Mouse (Mus musculus) urinary bladder, postnatal 4 days (tissue): ENCODE data around the gene Usp10.

Experiments used
- DNase-seq, 2 experiments: peaks; one replicate each; pipeline ENCODE4 v3.0.0; 2021 to 2022; ENCODE audit warnings: low spot score in 2 of 2

Usp10 gene

DNA sequence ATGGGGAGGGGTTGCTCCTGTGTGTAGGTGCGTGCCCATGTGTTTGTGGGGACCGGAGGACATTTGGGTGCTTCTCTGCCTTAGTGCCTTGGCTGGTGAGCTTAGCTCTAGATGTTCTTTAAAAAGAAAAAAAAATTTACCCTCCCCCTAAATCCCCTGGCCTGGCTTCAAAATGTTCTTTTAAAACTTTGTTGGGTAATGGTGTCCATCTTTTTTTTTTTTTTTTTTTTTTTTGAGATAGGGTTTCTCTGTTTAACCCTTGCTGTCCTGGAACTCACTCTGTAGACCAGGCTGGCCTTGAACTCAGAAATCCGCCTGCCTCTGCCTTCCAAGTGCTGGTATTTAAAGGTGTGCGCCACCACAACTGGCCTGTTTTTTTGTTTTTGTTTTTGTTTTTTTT, 5.1 kb downstream of the Usp10 start:
- DNase-seq = no peak

DNA sequence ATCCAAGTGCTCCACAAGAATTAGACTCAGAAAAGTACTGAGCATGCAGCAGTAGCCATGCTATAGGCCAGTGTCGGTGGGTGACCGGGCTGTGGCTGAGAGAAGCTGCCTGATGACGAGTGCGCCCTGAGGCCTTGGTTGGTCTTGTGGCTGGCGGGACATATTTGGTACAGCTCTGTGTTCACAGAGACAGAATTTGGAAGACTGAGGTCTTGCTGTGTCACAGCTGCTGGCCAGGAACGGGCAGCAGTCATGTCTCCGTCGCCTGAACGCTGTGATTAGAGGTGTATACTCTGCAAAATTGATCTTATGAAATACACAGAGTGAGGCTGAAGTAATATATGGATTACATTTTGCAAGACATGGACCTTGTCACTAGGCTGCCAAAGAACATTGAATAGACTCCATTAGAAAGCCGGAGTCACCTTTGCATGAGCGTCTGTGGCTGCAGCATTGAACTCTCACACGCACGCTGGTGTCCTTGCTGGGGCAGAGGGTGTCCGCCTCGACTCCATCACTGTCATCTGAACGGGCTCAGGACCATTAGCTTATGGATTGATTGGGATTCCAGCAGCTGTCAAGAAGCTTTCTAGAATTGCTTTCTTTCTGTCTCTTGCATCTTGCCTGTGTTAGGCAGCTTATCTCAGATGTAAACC, 6.2 kb downstream of the Usp10 start:
- no peak for DNase-seq

DNA sequence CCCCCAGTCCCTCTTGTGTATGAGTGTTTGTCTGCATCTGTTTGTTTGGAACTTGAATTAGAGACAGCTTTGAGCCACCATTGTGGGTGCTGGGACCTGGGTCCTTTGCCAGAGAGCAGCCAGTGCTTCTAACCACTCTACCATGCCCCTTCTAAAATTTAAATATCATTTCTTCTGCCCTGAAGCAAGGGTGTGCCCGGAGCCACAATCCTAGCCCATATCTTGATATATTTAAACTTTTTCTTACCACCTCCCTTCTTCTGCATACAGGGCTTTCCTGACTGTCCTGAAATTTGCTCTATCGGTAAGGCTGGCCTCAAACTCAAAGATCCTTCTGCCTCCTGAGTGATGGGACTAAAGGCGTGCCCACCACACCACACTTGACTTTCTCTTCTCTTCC, 7.3 kb downstream of the Usp10 start:
- DNase-seq = no peak

- no peak for DNase-seq
Observed at GRCm38 (mm10) chr8:119918155-119918567, 8.0 kb downstream of the Usp10 start.

DNA sequence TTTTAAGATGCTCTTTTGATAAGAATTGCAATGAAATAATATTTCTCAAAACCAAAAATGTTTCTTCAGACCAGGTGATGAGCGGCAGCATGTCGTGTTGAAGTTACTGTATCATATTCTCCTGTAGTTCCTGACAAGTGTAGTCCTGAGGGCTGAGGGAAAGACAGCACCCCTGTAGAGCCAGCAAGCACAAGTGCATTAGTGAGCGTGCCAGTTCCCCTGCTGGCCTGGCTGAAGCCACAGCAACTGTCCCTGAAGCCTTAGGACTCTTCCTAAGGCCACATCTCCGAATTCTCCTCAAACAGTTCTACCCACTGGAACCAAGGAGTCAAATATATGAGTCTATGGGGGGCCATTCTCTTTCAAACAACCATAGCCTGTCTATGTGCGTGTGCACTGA, 13.1 kb downstream of the Usp10 start:
- no peak for DNase-seq

GRCm38 (mm10) chr8:119925428-119925827, 15.3 kb downstream of the Usp10 start:
- DNase-seq = no peak

- no peak for DNase-seq
Observed at GRCm38 (mm10) chr8:119926474-119926873, 16.3 kb downstream of the Usp10 start.

DNA sequence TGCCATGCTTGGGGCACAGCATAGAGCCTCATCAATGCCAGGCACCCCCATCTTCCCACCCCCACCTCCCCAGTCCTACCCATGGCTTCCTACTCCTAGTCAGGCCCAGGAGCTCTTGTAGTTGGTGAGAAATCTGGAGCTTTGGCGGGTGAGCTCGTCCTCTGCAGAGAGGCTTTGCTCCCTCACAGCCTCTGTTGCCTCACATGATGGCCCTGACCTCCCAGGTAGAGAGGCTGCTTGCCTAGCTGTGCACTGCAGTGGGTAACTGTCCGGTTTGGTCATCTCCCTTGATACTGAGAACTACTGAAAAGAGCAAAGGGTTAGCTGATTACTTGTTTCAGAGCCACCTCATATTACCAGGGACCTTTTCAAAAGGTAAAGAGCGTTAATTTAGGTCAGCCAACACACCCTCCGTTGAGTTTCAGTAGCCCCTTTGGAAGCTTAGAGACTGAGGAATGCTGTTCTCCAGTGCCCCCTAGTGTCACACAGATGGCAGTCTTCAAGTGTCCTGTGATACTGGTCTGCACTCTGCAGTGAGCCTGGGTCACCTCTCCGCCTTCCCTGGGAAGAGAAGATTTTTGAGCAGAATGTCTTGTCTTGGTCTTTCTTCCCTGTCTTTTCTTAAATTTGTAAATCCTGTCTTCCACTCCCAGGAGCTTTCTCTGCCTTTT, 17.4 kb downstream of the Usp10 start:
- no peak for DNase-seq

- DNase-seq = no peak
Observed at GRCm38 (mm10) chr8:119931317-119931716, 21.2 kb downstream of the Usp10 start.

GRCm38 (mm10) chr8:119933681-119934080, 23.5 kb downstream of the Usp10 start:
- no peak for DNase-seq

- no peak for DNase-seq
Observed at GRCm38 (mm10) chr8:119935541-119935940, 25.4 kb downstream of the Usp10 start.

GRCm38 (mm10) chr8:119938481-119938880, 28.3 kb downstream of the Usp10 start:
- DNase-seq = no peak

DNA sequence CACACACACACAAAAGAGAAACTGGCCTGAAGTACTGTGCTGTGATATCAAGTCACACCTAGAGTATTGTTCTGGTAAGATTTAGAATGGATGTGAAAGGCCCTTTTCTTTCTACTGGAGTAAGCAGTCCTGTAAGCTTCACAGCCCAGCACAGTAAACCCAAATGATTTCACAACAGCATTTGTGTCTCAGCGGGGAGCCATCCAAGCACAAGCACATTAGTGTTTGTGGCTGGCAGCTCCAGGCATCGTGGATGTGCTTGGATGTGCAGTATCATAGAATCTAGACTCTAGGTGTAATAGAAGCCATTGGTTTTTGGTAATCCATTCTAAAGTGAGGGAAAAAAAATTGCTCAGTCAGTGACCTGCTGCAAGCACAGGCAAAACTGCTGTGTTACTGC, 29.2 kb downstream of the Usp10 start:
- no peak for DNase-seq

- no peak for DNase-seq
Observed at GRCm38 (mm10) chr8:119941471-119941870, 31.3 kb downstream of the Usp10 start.

DNA sequence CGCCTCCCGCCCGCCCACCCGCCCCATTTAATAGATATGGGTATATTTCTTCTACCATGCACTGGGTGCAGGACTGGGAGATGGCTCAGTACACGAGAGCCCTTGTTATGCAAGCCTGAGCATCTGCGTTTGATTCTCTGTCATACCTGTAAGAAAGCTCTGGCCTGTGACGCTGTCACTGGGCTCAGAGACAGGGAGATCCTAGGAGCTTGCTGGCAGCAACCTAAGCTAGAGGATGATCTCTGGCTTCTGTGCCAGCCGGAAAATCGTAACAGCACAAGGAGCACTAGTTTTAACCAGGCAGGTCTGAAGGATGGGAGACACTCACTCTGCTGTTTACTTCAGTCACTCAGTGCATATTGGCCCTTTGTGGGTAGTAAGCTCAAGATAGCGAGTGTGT, 33.5 kb downstream of the Usp10 start:
- DNase-seq = no peak

- peak; percentile 65 to 78 for DNase-seq
Observed at GRCm38 (mm10) chr8:119944096-119944811, 34.1 kb downstream of the Usp10 start.

DNA sequence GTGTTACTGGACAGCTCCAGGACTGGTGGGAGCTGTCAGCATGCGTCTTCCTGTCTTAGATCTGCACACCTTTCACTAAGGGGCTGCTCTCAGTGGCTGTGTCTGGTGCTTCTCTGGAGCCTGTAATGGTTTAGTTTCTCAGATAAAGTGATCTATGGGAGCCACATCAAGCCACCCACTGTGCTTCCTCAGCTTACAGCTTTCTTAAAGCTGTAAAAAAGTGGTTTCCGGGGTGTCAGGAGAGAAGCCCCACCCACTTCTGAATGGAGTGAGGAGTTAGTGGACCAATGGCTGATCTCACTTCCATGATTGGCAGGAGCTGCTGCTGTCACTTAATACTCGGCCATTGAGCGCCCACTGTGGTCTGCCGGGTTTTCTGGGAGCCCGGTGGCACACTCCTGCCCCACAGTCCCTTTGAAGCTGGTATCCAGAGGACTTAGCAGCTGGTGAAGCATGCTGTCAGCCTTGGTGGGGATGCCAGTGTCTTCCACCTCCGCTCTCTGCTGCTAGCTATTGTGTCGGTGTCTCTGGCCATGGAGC, 36.2 kb downstream of the Usp10 start:
- DNase-seq = no peak

DNA sequence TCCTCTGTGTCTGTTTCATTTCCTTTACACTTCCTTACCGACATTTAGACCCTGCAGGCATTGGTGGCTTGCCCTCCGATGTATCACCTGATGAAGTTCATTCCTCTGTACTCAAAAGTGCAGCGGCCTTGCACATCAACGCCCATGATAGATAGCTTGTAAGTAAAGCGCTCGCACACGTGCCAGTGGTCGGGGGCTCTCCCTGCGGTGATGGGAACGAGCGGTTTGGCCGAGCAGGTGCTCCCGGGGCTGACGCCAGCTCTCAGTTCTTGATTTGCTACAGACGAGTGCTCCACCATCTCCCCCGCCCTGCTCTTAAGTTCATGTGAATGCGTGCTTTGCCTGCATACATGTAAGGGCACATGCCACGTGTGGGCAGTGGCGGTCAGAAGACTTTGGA, 37.5 kb downstream of the Usp10 start:
- no peak for DNase-seq

DNA sequence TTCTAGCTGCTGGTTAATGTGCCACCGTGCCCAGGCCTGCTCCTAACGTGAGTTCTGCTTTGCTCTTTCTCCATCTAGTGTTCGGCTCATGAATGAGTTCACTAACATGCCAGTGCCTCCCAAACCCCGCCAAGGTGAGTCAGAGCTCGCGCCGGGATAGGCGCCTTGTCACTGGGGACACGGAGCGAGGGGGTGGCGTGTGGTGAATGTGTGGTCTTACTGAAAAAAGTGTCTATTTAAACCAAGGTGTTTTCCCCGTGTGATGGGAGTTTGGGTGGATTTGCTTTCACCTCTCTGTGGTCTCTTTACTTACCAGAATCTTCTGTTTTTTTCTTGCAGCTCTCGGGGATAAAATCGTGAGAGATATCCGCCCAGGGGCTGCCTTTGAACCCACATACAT, 38.2 kb downstream of the Usp10 start:
- no peak for DNase-seq

GRCm38 (mm10) chr8:119952282-119952681, 42.1 kb downstream of the Usp10 start:
- no peak for DNase-seq

GRCm38 (mm10) chr8:119952747-119953146, 42.6 kb downstream of the Usp10 start:
- DNase-seq = no peak

GRCm38 (mm10) chr8:119955333-119955732, 45.2 kb downstream of the Usp10 start:
- no peak for DNase-seq

DNA sequence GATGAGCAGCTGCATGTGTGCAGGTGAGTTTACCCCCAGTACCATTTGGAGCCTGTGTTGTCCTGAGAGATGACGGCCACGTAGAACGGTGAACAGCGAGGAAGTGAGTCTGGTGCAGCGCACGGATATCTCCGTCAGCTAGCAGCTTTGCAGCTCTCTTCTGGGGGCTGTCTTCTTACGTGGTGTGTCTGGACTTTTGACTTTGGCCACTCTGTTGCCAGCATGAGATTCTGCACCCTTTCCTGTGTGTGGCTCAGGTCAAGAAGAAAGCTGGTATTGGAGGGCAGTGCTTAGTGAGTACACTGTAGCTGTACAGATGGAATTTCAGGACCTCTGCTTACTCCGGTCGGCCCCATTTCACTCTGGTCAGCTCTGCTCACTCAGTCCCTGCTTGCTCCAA, 47.9 kb downstream of the Usp10 start:
- no peak for DNase-seq
